In the genomic region with DNA sequence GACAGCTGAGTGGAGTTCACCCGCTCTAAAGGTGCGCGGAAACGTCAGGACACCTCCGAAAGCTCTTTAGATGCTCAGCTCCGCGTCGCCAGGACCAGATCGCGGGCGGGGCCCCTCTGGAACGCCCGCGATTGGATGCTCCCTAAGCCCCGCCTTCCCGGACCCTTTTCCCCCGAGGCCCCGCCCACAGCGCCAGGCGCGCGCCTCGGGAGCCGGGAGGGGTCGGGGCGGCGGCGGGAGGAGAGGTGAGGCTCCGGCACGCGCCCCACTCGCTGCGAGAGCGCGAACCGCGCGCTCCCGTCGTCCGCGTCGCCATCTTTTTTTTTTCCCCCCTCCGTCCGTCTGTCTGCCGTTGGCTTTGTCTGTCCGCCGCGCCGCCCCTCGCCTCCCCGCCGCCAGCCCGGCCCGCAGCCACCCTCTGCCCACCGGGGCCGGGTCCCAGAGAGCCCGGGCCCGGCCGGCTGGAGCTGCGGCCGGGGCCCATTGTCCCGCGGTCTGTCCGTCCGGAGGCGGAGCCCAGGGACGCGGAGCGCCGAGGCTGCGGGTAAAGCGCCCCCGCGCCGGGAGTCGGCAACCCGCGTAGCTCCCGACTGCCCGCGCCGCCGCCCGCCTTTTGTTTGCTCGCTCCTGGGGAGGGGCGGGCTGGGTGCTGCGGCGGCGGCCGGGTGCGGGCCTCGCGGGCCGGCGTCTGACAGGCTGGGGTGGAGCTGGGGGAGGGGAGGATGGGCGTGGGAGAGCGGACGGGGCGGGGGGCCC, we compare ENCODE assay signal across 7 mouse cellular contexts. TPM values are rescaled to one million over a fixed set of nuclear protein-coding genes. Genes with fewer than 3 reads are reported as not detected.
A peak's percentile ranks its signal among the peaks of the same experiment; 100 is the strongest.
DNase-seq lines count a peak whose midpoint lies in the region; ATAC-seq lines count a peak whose summit lies in the region.

A gene (plus strand): TSS at position 227 of the 756 bp plus-strand sequence.

- no peaks in the 10 kb centered on the region for H3K9me3 ChIP-seq in intestine, embryonic 15.5 days
- no peaks in the 10 kb centered on the region for H3K9me3 ChIP-seq in midbrain, embryonic 10.5 days (replicated peaks)

- peak within 1 kb of the TSS; percentile 96 for H3K9ac ChIP-seq in intestine, embryonic 15.5 days

- H3K27me3 ChIP-seq in intestine, embryonic 15.5 days (replicated peaks): no peaks in the 10 kb centered on the region
- H3K27me3 ChIP-seq in midbrain, embryonic 10.5 days (ENCODE audit: low read depth, poor library complexity, severe bottlenecking): peaks cover 26% of the 10 kb centered on the region

- H3K4me1 ChIP-seq in intestine, embryonic 15.5 days (replicated peaks): peaks cover 19% of the 10 kb centered on the region
- peaks cover 30% of the 10 kb centered on the region for H3K4me1 ChIP-seq in midbrain, embryonic 10.5 days

- DNase-seq in adrenal gland, adult (ENCODE audit: inconsistent age in 2 of 2, low spot score in 1 of 2): peak; percentile 96 to 98
- DNase-seq in embryo, embryonic 10.5 days (ENCODE audit: low spot score): peak; percentile 98
- DNase-seq in gastrocnemius, postnatal 25 days: peak; percentile 94
- DNase-seq in left cerebral cortex, postnatal 25 days (ENCODE audit: low spot score in 2 of 2): peak; percentile 93 to 95
- DNase-seq in midbrain, embryonic 10.5 days (ENCODE audit: low spot score): peak; percentile 92
- peak; percentile 95 for DNase-seq in right cerebral cortex, postnatal 4 days

- peak within 1 kb of the TSS; percentile 93 for H3K27ac ChIP-seq in intestine, embryonic 15.5 days
- H3K27ac ChIP-seq in midbrain, embryonic 10.5 days (replicated peaks): peak within 1 kb of the TSS; percentile 100

- H3K36me3 ChIP-seq in intestine, embryonic 15.5 days: peaks cover 6% of the 10 kb centered on the region; the same call in 1 of the 2 replicates
- peaks cover 32% of the 10 kb centered on the region for H3K36me3 ChIP-seq in midbrain, embryonic 10.5 days

- under 1% methylated on average over 71 of the region's 100 CpGs for WGBS in intestine, embryonic 15.5 days
- WGBS in midbrain, embryonic 10.5 days: under 1% methylated on average over 92 of the region's 100 CpGs

- peak; percentile 96 for ATAC-seq in intestine, embryonic 15.5 days

- intact Hi-C loops in left cerebral cortex, postnatal 25 days (cut with DNase I): loop anchor here (2.0 to 5.0 kb wide), 3 partner anchors 13 to 98 kb away; a partner anchor contains a TSS

- H3K4me2 ChIP-seq in intestine, embryonic 15.5 days (replicated peaks): peak within 1 kb of the TSS; percentile 80

- peak within 1 kb of the TSS; percentile 95 for H3K4me3 ChIP-seq in intestine, embryonic 15.5 days (replicated peaks)
- H3K4me3 ChIP-seq in midbrain, embryonic 10.5 days: peak within 1 kb of the TSS; percentile 83

RNA-seq across cellular contexts. Expression of the gene that starts here (rescaled TPM):
- 1 to 10 TPM; 4.6 to 5.2 TPM for total RNA-seq in gastrocnemius, postnatal 25 days (2021)
- 17.3 and 17.9 TPM in 2 replicates for polyA plus RNA-seq in intestine, embryonic 15.5 days (2015; fragmentation: Nextera tagmentation; extraction: Ambion mirVana)
- total RNA-seq in left cerebral cortex, postnatal 25 days (2021): 10 to 100 TPM; 47.0 to 48.4 TPM
- polyA plus RNA-seq in midbrain, embryonic 10.5 days (2016; fragmentation: Nextera tagmentation; extraction: Ambion mirVana): 37.7 and 42.8 TPM in 2 replicates

Comparison
In these comparisons a context has a peak if more than half of its experiments do, and no peak if none do; other contexts are left out.
1. Peak in every context shown above with its lines: DNase-seq, ATAC-seq, H3K4me3 ChIP-seq and H3K27ac ChIP-seq.
2. RNA of the gene that starts here (total RNA-seq): 47.0 to 48.4 TPM in left cerebral cortex, postnatal 25 days; 4.6 to 5.2 TPM in gastrocnemius, postnatal 25 days; every median in the first group is over 4 times any median in the second.